In the genomic region with DNA sequence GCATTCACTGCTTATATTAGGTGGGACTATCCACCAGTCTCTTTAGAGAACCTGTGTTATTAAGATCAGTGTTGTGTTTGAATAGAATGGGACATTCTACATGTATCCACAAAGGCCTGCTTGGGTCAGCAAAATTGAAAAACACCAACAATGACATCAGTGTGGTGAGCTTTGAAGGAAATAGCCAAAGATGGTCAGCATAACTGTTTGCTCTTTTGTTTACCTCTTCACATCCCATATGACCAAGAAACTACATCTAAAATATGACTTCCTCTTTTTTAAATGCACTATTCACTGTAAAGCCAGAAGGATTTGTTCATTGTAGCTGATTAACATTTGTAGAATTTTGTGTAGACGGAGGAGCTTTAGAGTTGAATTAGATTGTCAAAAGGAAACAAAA, we compare ENCODE assay signal across 15 mouse cellular contexts.
"Had no signal": no experiment of that assay in that cellular context is flagged by ENCODE, and none has a peak within 500 bp of the region (broad histone marks: within the 10 kb centered on the region; RNA-seq: fewer than 3 reads in every experiment).

No protein-coding gene starts in this region.

- H3K9me3 ChIP-seq: limb, embryonic 12.5 days; liver, embryonic 15.5 days; midbrain, embryonic 12.5 days had no signal

- H3K4me1 ChIP-seq: limb, embryonic 12.5 days; liver, embryonic 15.5 days; midbrain, embryonic 12.5 days had no signal

- ATAC-seq: lung, postnatal 0 days; midbrain, embryonic 16.5 days had no signal

- H3K9ac ChIP-seq: limb, embryonic 12.5 days; liver, embryonic 15.5 days; midbrain, embryonic 12.5 days had no signal

- H3K4me3 ChIP-seq: limb, embryonic 12.5 days; liver, embryonic 15.5 days; midbrain, embryonic 12.5 days had no signal

- H3K36me3 ChIP-seq: limb, embryonic 12.5 days; liver, embryonic 15.5 days; midbrain, embryonic 12.5 days had no signal

- H3K4me2 ChIP-seq: limb, embryonic 12.5 days; liver, embryonic 15.5 days; midbrain, embryonic 12.5 days had no signal

- H3K27me3 ChIP-seq: limb, embryonic 12.5 days; liver, embryonic 15.5 days; midbrain, embryonic 12.5 days had no signal

- DNase-seq: kidney, adult 8-10 months; kidney, postnatal 25 days; liver; lung, adult 2 months; lung, postnatal 4 days; right cerebral cortex, adult 18-20 months; right cerebral cortex, postnatal 25 days; thymus, adult 2 months; thymus, postnatal 36 days had no signal

- H3K27ac ChIP-seq: limb, embryonic 12.5 days; liver, embryonic 15.5 days; midbrain, embryonic 12.5 days; stomach, postnatal 0 days had no signal
